Mouse (Mus musculus) liver, embryonic 16.5 days (tissue): ENCODE results near the gene Gm16181. TPM values are rescaled to one million over a fixed set of nuclear protein-coding genes. Genes with fewer than 3 reads are reported as not detected.
A peak's percentile ranks its signal among the peaks of the same experiment; 100 is the strongest.

Experiments used
- ATAC-seq: fragments of 200-750 bp; cut with Nextera tagmentation; 2 replicates; pipeline ENCODE4 v1.8.0; 2017; ENCODE audit warnings: low read depth, mild to moderate bottlenecking, moderate number of reproducible peaks, moderate library complexity
- H3K27ac ChIP-seq: fragments of 300-500 bp; sonication (generic); 2 replicates; pipeline ENCODE4 v1.5.1; 2014; ENCODE audit warnings: mild to moderate bottlenecking, low read length
- H3K27me3 ChIP-seq: fragments of 300-500 bp; sonication (generic); 2 replicates; pipeline ENCODE4 v1.6.1; 2014; ENCODE audit warnings: low read depth, low read length, mixed read lengths; ENCODE audit not compliant: control insufficient read depth, insufficient read depth
- H3K36me3 ChIP-seq: fragments of 300-500 bp; sonication (generic); 2 replicates; pipeline ENCODE4 v1.6.1; 2014; ENCODE audit warnings: mild to moderate bottlenecking; ENCODE audit not compliant: control insufficient read depth, insufficient read depth
- H3K4me1 ChIP-seq: fragments of 300-500 bp; sonication (generic); 2 replicates; pipeline ENCODE4 v1.6.1; 2014; ENCODE audit warnings: low read depth, low read length, mixed read lengths; ENCODE audit not compliant: control insufficient read depth
- H3K4me2 ChIP-seq: fragments of 300-500 bp; sonication (generic); 2 replicates; pipeline ENCODE4 v1.6.1; 2014; ENCODE audit warnings: low read depth, low read length, mixed read lengths
- H3K4me3 ChIP-seq: fragments of 300-500 bp; sonication (generic); 2 replicates; pipeline ENCODE4 v1.5.1; 2014; ENCODE audit warnings: low read depth, mild to moderate bottlenecking, low read length
- H3K9ac ChIP-seq: fragments of 300-500 bp; sonication (generic); 2 replicates; pipeline ENCODE4 v1.6.1; 2014; ENCODE audit warnings: low read depth, low read length
- H3K9me3 ChIP-seq: fragments of 300-500 bp; sonication (generic); replicated peaks from 2 replicates; pipeline ENCODE4 v1.6.1; 2016; ENCODE audit warnings: low read length; ENCODE audit not compliant: control insufficient read depth
- WGBS: fragments of 180-500 bp; shearing (Covaris S2); extraction: QIAGEN DNeasy Blood & Tissue Kit; methylation state at CpG from one replicate; pipeline ENCODE4 v1.1.7; 2014; ENCODE audit not compliant: insufficient replicate concordance; 5-methylcytosine and 5-hydroxymethylcytosine counted together
- polyA plus RNA-seq: library from polyadenylated mRNA; unstranded; fragments of >200 nt; fragmentation: Nextera tagmentation; extraction: Ambion mirVana; gene quantifications from 2 replicates; pipeline ENCODE4 v1.2.1, GENCODE M21; 2015

Gm16181 gene
- polyA plus RNA-seq, 1 experiment from 2014 or later = not detected

- Histone ChIP-seq H3K9ac (no peak overlapping the region), H3K4me3 (peak overlapping the region; percentile 9; the same call in 1 of the 2 replicates), H3K4me2 (peak overlapping the region; percentile 14), H3K9me3 (no peaks in the 10 kb centered on the region), H3K27ac (peak overlapping the region; percentile 16), H3K27me3 (no peaks in the 10 kb centered on the region), H3K36me3 (0 out of 2 replicates have a peak, but pooled peaks cover 3% of the 10 kb centered on the region), H3K4me1 (peaks cover 8% of the 10 kb centered on the region; the same call in 1 of the 2 replicates)
- peak; percentile 57 for ATAC-seq
- 12% methylated on average over 18 of the region's 18 CpGs for WGBS
Measured at GRCm38 (mm10) chr17:35218516-35219193, 2.0 kb upstream of the Gm16181 start.

DNA sequence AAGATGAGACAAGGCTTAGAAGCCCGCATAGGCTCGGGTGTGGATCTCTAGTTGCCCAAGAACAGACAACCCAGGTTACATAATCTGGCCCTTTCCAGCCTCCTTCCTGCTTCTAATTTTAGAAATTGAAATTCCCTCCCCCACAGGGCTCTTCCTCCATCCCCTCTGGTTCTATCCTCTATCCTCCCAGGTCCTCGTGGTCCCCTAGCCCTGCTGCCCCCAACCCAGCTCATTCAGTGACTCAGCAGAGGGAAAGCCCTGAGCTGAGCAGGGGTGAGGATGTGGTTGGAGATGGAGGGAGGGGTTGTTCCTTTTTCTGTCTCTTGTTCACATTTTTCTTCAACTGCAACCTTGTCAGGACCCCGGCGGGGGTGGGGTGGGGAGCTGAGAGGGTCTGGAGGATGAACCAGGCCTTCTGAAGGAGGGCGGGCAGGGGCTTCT is 1.0 kb upstream of the Gm16181 start:
- ATAC-seq = no peak
- Histone ChIP-seq H3K9ac (no peak overlapping the region), H3K27me3 (no peaks in the 10 kb centered on the region), H3K4me2 (no peak overlapping the region), H3K4me3 (no peak overlapping the region), H3K27ac (peak overlapping the region; percentile 59), H3K36me3 (0 out of 2 replicates have a peak, but pooled peaks cover 3% of the 10 kb centered on the region), H3K4me1 (peaks cover 8% of the 10 kb centered on the region; the same call in 1 of the 2 replicates), H3K9me3 (no peaks in the 10 kb centered on the region)
- WGBS = 17% methylated on average over 6 of the region's 6 CpGs

DNA sequence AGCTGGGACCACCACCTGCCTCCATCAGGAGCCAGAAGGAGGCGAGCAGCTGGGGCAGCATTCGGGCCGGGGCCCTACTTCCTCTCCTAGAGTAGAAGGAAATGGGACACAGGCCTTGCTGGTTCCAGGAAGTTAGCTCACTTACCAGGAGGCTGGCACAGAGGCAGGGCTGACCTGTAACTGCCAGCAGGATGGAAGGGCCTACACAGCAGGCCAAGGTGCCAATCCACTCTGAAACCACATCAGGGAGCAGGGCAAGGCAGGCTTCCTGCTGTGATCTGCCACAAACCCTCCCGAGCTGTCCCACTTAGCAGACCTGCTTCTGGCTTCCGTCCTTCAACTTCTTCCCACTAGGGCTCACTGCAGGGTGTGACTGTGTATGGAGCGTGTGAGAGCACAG is 1.7 kb downstream of the Gm16181 start:
- Histone ChIP-seq H3K27ac (peak overlapping the region; percentile 35; the same call in 1 of the 2 replicates), H3K4me2 (no peak overlapping the region), H3K4me1 (peaks cover 8% of the 10 kb centered on the region; the same call in 1 of the 2 replicates), H3K9me3 (no peaks in the 10 kb centered on the region), H3K4me3 (no peak overlapping the region), H3K27me3 (no peaks in the 10 kb centered on the region), H3K36me3 (peaks cover 3% of the 10 kb centered on the region; the same call in 1 of the 2 replicates), H3K9ac (no peak overlapping the region)
- 0 out of 2 replicates have a peak, but pooled peaks have one; percentile 20 for ATAC-seq
- 43% methylated on average over 6 of the region's 6 CpGs for WGBS

GRCm38 (mm10) chr17:35224641-35225040 is 4.0 kb downstream of the Gm16181 start:
- H3K4me3 ChIP-seq = no peak overlapping the region
- H3K9me3 ChIP-seq = no peaks in the 10 kb centered on the region
- ATAC-seq = no peak
- H3K36me3 ChIP-seq = peaks cover 6% of the 10 kb centered on the region
- H3K4me2 ChIP-seq = no peak overlapping the region
- 76% methylated on average over 4 of the region's 4 CpGs for WGBS
- no peaks in the 10 kb centered on the region for H3K27me3 ChIP-seq
- H3K27ac ChIP-seq = no peak overlapping the region
- peaks cover 5% of the 10 kb centered on the region; the same call in 1 of the 2 replicates for H3K4me1 ChIP-seq
- no peak overlapping the region for H3K9ac ChIP-seq

DNA sequence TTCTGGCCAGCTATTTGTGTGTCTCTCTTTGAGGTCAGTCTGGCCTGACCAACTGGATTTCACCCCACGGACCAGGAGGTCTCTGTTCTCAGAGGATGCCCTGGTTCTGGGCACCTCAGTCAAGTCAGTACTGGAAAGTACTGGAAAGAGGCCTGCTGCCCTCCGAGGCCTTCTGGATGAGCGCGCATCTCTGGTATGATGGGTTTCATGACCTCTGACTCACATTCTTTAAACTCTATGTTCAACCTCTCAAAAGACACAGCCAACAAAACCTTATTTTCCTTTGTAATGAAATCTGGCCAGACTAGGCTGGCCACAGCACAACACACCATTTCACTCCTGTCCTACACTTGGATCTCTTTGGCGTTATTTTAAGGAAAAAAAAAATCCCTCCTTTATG is 4.8 kb downstream of the Gm16181 start:
- Histone ChIP-seq H3K27ac (no peak overlapping the region), H3K4me1 (peaks cover 2% of the 10 kb centered on the region; the same call in 1 of the 2 replicates), H3K27me3 (no peaks in the 10 kb centered on the region), H3K9ac (no peak overlapping the region), H3K36me3 (peaks cover 7% of the 10 kb centered on the region), H3K4me2 (no peak overlapping the region), H3K9me3 (no peaks in the 10 kb centered on the region), H3K4me3 (no peak overlapping the region)
- no peak for ATAC-seq
- 89% methylated on average over 5 of the region's 5 CpGs for WGBS

DNA sequence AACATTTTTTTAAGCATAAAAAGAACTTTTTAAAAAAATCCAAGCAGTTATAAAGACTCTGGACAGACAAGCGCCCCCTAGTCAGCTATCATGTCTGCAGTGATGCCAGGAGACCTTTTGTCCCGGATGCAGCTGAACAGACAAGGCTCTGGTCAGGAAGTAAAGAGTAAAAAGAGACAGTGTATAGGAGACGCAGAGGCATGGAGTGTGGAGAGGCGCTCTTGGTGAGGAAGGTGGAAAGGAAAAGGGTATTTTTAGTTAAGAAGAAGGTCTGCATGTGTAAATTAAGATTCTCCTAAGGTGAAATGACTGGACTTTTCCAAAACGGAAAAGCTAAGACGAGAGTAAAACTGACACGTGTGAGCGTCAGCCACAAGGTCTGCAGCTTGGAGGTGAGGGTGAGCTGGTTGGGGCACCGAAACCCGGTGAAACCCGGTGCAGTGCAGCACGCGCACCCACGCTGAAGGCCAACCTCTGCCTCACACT is 6.0 kb downstream of the Gm16181 start:
- no peak for ATAC-seq

DNA sequence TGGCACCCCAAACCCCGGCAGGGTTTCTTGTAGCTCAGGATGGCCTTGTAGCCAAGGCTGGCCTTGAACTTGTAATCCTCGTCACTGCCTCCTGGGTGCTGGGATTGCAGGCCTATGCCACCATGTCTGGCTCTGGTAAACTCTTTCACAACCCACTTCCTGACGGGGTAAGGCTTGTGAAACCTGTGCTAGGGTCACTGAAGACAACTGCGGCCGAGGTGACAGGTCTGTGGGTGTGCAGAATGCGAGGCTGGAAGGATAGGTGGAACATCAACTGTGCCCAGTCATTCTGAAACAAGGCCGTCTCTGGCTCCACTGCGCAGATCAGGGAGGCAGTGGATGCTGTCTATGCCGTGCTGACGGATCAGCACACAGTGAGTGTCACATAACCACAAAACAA is 10.4 kb downstream of the Gm16181 start:
- WGBS = 73% methylated on average over 10 of the region's 10 CpGs
- Histone ChIP-seq H3K4me3 (no peak overlapping the region), H3K9ac (no peak overlapping the region), H3K4me2 (no peak overlapping the region), H3K4me1 (peaks cover 22% of the 10 kb centered on the region), H3K27me3 (no peaks in the 10 kb centered on the region), H3K9me3 (no peaks in the 10 kb centered on the region), H3K36me3 (peaks cover 10% of the 10 kb centered on the region), H3K27ac (peak overlapping the region; percentile 31; the same call in 1 of the 2 replicates)
- ATAC-seq = no peak

More for the DNA sequence above, 6.0 kb downstream of the Gm16181 start:
- Histone ChIP-seq H3K9ac (no peak overlapping the region), H3K4me1 (no peaks in the 10 kb centered on the region; the same call in none of the 2 replicates), H3K4me2 (no peak overlapping the region), H3K27me3 (no peaks in the 10 kb centered on the region), H3K9me3 (no peaks in the 10 kb centered on the region), H3K27ac (no peak overlapping the region), H3K4me3 (no peak overlapping the region), H3K36me3 (peaks cover 10% of the 10 kb centered on the region)
- 70% methylated on average over 14 of the region's 14 CpGs for WGBS

DNA sequence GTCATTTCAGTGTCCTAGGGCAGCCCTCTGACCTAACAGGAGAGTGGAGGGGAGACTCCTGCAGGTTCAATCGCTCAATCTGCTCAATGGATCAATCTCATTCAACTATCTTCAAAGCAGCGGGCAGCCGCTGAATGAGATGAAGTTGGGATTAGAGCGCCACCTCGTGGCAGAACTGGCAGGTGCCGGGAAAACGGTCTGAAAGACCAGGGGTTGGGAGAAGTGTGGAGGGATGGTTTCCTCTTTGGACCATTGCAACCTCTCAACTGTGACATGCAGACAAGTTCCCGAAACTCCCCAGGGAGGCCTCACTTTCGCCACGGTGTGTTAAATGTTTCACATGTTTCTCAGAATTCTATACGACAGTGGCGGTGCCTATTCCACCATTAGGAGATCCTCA is 11.4 kb downstream of the Gm16181 start:
- Histone ChIP-seq H3K27me3 (no peaks in the 10 kb centered on the region), H3K9me3 (no peaks in the 10 kb centered on the region), H3K4me2 (peak overlapping the region; percentile 45), H3K36me3 (peaks cover 10% of the 10 kb centered on the region), H3K4me1 (peaks cover 27% of the 10 kb centered on the region), H3K27ac (peak overlapping the region; percentile 53), H3K4me3 (peak overlapping the region; percentile 9; the same call in 1 of the 2 replicates), H3K9ac (no peak overlapping the region)
- no peak for ATAC-seq
- WGBS = 9% methylated on average over 12 of the region's 12 CpGs

- 56% methylated on average over 5 of the region's 5 CpGs for whole genome bisulfite sequencing
- peak overlapping the region; percentile 9; the same call in 1 of the 2 replicates for H3K4me3 ChIP-seq
- H3K27ac ChIP-seq = peak overlapping the region; percentile 53
- no peak for ATAC-seq
- no peaks in the 10 kb centered on the region for H3K9me3 ChIP-seq
- H3K4me2 ChIP-seq = peak overlapping the region; percentile 45
- peaks cover 27% of the 10 kb centered on the region for H3K4me1 ChIP-seq
- no peaks in the 10 kb centered on the region for H3K27me3 ChIP-seq
- H3K9ac ChIP-seq = peak overlapping the region; percentile 11
- peaks cover 10% of the 10 kb centered on the region for H3K36me3 ChIP-seq
Measured at GRCm38 (mm10) chr17:35232659-35233058, 12.0 kb downstream of the Gm16181 start.
